Mouse (Mus musculus): ENCODE measurements at regions not wholly inside any gene's neighbourhood (a gene's known extent, or its start where the extent isn't known, plus 50 kb on each side); places are given as distances from the start of the nearest gene placed in this dataset.

DNA sequence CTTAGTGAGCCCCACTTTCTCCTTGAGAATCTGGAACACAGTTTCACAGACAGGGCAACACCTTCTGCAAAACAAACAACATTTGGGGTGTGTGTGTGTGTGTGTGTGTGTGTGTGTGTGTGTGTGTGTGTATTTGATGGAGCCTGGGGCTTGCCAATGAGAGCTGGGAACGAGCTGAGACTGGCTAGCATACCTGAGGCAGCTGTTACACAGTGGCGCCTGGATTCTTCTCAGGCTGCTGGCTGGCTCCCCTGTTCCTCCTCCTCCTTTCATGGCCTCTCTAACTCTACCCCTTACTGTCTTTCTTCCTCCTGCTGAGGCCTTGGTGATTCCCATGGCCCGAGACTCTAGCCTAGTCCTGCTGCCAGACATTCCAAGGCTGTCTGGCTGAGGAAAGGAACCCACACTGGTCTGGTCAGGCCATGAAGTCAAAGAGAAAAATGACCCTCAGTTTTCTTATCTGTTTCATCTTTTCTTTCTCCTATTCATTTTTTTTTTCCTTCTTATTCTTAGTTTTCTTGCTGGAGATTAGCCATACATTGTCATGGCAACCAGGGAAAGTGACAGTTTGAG is 79.6 kb upstream of the Sem1 start:
- H3K4me1 ChIP-seq (ENCODE audit: control insufficient read depth, insufficient read depth, low read length) = no peaks in the 10 kb centered on the region
- H3K36me3 ChIP-seq (ENCODE audit: control insufficient read depth, insufficient read depth, low read length) = no peaks in the 10 kb centered on the region
- ATAC-seq (ENCODE audit: low read depth) = no peak
- no peak overlapping the region for H3K9ac ChIP-seq (replicated peaks; ENCODE audit: low read depth, low read length)
- H3K27ac ChIP-seq (ENCODE audit: low read depth, low read length) = no peak overlapping the region
- H3K4me3 ChIP-seq (ENCODE audit: low read depth, low read length) = no peak overlapping the region
- no peaks in the 10 kb centered on the region for H3K27me3 ChIP-seq (ENCODE audit: control insufficient read depth, insufficient read depth, low read length)
- H3K4me2 ChIP-seq (ENCODE audit: low read depth, low read length) = no peak overlapping the region
- H3K9me3 ChIP-seq (ENCODE audit: control insufficient read depth, low read length) = no peaks in the 10 kb centered on the region
- 59% methylated on average over 3 of the region's 3 CpGs for WGBS

DNA sequence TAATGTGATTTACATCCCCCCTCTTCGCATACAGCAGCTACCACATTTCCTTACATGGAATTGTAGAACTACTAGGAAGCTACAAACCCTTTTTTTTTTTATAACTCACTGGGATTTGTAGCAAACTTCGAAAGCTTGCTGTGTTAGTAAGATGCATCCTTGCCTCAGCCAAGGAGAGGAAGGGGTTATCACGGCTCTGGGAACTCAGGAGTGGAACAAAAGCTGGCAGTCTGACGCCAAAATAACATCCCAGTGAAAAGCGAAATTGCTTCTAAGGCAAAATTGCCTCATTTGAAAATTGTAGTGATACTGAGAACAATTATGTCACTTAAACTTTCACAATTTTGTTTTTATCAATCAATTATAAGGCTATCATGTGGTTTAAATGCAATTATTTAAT is 81.6 kb upstream of the Sem1 start:
- Histone ChIP-seq H3K27ac (ENCODE audit: low read depth, low read length) (no peak overlapping the region), H3K9me3 (ENCODE audit: control insufficient read depth, low read length) (no peaks in the 10 kb centered on the region), H3K4me3 (ENCODE audit: low read depth, low read length) (no peak overlapping the region), H3K36me3 (ENCODE audit: control insufficient read depth, insufficient read depth, low read length) (no peaks in the 10 kb centered on the region), H3K27me3 (ENCODE audit: control insufficient read depth, insufficient read depth, low read length) (no peaks in the 10 kb centered on the region), H3K4me2 (ENCODE audit: low read depth, low read length) (no peak overlapping the region), H3K4me1 (ENCODE audit: control insufficient read depth, insufficient read depth, low read length) (no peaks in the 10 kb centered on the region), H3K9ac (replicated peaks; ENCODE audit: low read depth, low read length) (no peak overlapping the region)
- no peak for ATAC-seq (ENCODE audit: low read depth)
- WGBS = 54% methylated on average over 5 of the region's 5 CpGs

DNA sequence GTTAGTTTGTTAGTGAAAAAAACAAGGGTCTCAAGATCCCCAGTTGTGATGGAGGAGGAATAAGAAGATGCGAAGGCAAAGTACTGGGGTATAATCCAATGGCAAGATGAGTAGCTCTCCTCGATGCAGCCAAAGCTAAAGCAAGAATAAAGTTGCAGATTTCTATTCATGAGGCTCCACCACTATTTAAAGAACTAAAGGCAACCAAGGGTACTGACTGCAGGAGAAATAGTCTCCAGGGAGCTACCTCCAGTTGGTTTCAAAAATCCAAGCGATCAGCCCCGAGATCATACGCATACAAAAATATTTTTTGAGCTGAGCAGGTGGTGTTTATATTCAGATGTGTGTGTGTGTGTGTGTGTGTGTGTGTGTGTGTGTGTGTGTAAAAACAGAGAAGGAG is 88.3 kb upstream of the Sem1 start:
- no peak overlapping the region for H3K4me2 ChIP-seq (ENCODE audit: low read depth, low read length)
- H3K36me3 ChIP-seq (ENCODE audit: control insufficient read depth, insufficient read depth, low read length) = no peaks in the 10 kb centered on the region
- no peak overlapping the region for H3K4me3 ChIP-seq (ENCODE audit: low read depth, low read length)
- ATAC-seq (ENCODE audit: low read depth) = no peak
- H3K9me3 ChIP-seq (ENCODE audit: control insufficient read depth, low read length) = no peaks in the 10 kb centered on the region
- no peaks in the 10 kb centered on the region for H3K27me3 ChIP-seq (ENCODE audit: control insufficient read depth, insufficient read depth, low read length)
- no peaks in the 10 kb centered on the region for H3K4me1 ChIP-seq (ENCODE audit: control insufficient read depth, insufficient read depth, low read length)
- H3K9ac ChIP-seq (replicated peaks; ENCODE audit: low read depth, low read length) = no peak overlapping the region
- H3K27ac ChIP-seq (ENCODE audit: low read depth, low read length) = no peak overlapping the region
- 83% methylated on average over 5 of the region's 5 CpGs for WGBS

DNA sequence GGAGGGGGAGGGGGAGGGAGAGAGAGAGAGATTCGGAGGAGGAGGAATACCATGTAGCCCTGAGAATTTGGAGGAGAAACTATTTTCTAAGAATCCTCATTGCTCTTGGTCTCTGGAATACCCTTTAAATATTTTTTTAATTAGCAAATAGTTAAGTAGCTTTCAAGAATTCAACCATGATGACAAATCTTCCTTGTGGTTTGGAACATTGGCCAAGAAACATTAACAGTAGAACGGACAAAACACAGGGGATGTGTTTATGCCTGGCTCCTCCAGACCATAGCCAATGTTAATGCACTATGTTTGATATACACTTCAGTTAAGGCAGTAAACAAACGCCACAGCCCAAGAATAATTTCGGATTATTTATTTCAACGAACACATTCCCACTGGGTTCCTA is 110.8 kb upstream of the Sem1 start:
- H3K27ac ChIP-seq (ENCODE audit: low read depth, low read length) = no peak overlapping the region
- no peak overlapping the region for H3K4me3 ChIP-seq (ENCODE audit: low read depth, low read length)
- H3K4me1 ChIP-seq (ENCODE audit: control insufficient read depth, insufficient read depth, low read length) = no peaks in the 10 kb centered on the region
- H3K36me3 ChIP-seq (ENCODE audit: control insufficient read depth, insufficient read depth, low read length) = no peaks in the 10 kb centered on the region
- H3K27me3 ChIP-seq (ENCODE audit: control insufficient read depth, insufficient read depth, low read length) = no peaks in the 10 kb centered on the region
- H3K9ac ChIP-seq (replicated peaks; ENCODE audit: low read depth, low read length) = no peak overlapping the region
- 64% methylated on average over 5 of the region's 5 CpGs for WGBS
- 0 out of 2 replicates have a peak, but pooled peaks have one; percentile 31 for ATAC-seq (ENCODE audit: low read depth)
- no peaks in the 10 kb centered on the region for H3K9me3 ChIP-seq (ENCODE audit: control insufficient read depth, low read length)
- H3K4me2 ChIP-seq (ENCODE audit: low read depth, low read length) = no peak overlapping the region

DNA sequence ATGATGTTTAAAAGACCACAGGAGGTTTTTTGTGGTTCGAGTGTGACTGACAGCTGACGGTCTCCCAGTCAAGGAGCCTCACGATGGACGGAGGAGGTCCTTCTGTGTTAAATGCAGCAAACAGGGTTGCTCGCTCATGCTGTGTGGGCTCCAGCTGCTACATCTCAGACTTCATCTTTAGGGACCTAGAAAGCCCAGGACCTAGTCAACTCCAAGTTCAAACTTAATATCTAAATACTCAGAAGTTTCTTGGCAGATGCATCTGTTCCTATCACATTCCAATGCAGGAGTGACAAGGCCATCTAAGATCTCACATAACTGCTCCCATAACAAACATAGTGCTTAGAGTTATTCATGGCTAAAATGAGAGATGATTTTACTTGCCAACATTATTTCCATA is 111.7 kb upstream of the Sem1 start:
- 82% methylated on average over 5 of the region's 5 CpGs for WGBS
- no peaks in the 10 kb centered on the region for H3K27me3 ChIP-seq (ENCODE audit: control insufficient read depth, insufficient read depth, low read length)
- H3K4me3 ChIP-seq (ENCODE audit: low read depth, low read length) = no peak overlapping the region
- no peak for ATAC-seq (ENCODE audit: low read depth)
- H3K4me2 ChIP-seq (ENCODE audit: low read depth, low read length) = no peak overlapping the region
- no peaks in the 10 kb centered on the region for H3K4me1 ChIP-seq (ENCODE audit: control insufficient read depth, insufficient read depth, low read length)
- no peak overlapping the region for H3K9ac ChIP-seq (replicated peaks; ENCODE audit: low read depth, low read length)
- H3K36me3 ChIP-seq (ENCODE audit: control insufficient read depth, insufficient read depth, low read length) = no peaks in the 10 kb centered on the region
- H3K27ac ChIP-seq (ENCODE audit: low read depth, low read length) = no peak overlapping the region
- no peaks in the 10 kb centered on the region for H3K9me3 ChIP-seq (ENCODE audit: control insufficient read depth, low read length)

DNA sequence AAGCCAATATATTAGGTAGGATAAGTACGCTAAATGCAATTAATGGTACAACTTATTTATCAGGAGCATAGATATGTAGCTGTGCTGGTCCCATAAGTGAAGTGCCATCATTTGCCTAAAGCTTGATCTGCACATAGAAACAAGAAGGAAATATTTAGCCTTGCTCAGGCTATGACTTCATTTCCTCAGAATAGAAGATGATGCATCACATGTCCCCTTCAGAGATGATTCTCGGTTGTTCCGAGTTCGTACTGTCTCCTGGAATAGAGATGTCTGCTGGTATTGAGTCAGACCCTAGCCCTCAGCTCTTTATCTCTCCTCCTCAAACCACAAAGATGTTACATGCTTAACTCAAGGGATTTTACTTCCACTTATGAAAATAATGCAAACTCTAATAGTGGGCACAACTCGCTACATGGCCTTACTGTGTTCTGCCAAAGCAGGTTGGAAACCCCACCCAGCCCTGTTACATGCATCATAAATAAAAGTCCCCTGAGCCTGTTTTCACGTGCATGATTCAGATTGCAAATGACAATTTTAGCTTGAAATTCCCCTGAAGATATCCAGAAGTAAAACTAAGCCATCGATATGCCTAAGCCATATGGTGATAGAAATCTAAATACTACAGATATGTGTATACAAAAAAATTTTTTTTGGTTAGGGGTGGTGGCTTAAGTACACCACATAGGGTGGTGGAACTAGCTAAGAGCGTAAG is 113.8 kb upstream of the Sem1 start:
- Histone ChIP-seq H3K27me3 (ENCODE audit: control insufficient read depth, insufficient read depth, low read length) (no peaks in the 10 kb centered on the region), H3K9me3 (ENCODE audit: control insufficient read depth, low read length) (no peaks in the 10 kb centered on the region), H3K4me1 (ENCODE audit: control insufficient read depth, insufficient read depth, low read length) (no peaks in the 10 kb centered on the region), H3K27ac (ENCODE audit: low read depth, low read length) (no peak overlapping the region), H3K4me3 (ENCODE audit: low read depth, low read length) (no peak overlapping the region), H3K36me3 (ENCODE audit: control insufficient read depth, insufficient read depth, low read length) (no peaks in the 10 kb centered on the region), H3K9ac (replicated peaks; ENCODE audit: low read depth, low read length) (no peak overlapping the region), H3K4me2 (ENCODE audit: low read depth, low read length) (no peak overlapping the region)
- WGBS = 90% methylated on average over 8 of the region's 8 CpGs
- no peak for ATAC-seq (ENCODE audit: low read depth)

DNA sequence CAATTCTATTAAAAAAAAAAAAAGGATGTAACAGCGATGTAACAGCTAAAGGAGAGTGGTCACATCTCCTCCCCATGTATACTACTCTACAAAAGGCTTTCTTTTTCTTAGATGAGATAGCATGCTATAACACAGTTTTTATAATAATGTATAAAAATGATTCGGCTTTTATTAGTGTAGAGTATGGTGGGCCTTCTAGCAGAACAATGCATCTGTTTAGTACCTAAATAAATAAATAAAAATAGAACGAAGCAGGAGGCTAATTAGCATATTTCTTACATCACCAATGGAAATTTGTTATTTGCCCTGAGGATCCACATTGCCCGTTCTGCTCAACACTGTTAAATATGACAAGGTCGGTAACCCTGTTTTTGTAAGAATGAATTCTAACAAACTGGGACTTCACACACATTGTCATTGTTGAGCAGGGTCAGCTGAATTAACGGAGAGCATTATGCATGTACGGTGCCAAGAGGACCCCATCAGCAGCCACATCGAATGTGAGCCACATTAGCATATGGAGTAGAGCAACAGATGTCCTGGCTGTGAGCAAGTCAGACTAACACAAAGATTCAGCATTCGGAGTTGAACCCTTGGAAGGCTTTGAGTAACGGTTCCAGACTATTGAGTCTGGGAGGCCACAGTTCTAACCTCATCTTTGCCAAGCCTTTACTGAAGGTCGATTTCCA is 117.4 kb upstream of the Sem1 start:
- H3K4me3 ChIP-seq (ENCODE audit: low read depth, low read length) = no peak overlapping the region
- WGBS = 55% methylated on average over 11 of the region's 11 CpGs
- H3K27me3 ChIP-seq (ENCODE audit: control insufficient read depth, insufficient read depth, low read length) = no peaks in the 10 kb centered on the region
- peak; percentile 65; the same call in 1 of the 2 replicates for ATAC-seq (ENCODE audit: low read depth)
- no peaks in the 10 kb centered on the region for H3K36me3 ChIP-seq (ENCODE audit: control insufficient read depth, insufficient read depth, low read length)
- no peak overlapping the region for H3K4me2 ChIP-seq (ENCODE audit: low read depth, low read length)
- no peaks in the 10 kb centered on the region for H3K9me3 ChIP-seq (ENCODE audit: control insufficient read depth, low read length)
- H3K4me1 ChIP-seq (ENCODE audit: control insufficient read depth, insufficient read depth, low read length) = no peaks in the 10 kb centered on the region
- no peak overlapping the region for H3K27ac ChIP-seq (ENCODE audit: low read depth, low read length)
- H3K9ac ChIP-seq (replicated peaks; ENCODE audit: low read depth, low read length) = no peak overlapping the region

DNA sequence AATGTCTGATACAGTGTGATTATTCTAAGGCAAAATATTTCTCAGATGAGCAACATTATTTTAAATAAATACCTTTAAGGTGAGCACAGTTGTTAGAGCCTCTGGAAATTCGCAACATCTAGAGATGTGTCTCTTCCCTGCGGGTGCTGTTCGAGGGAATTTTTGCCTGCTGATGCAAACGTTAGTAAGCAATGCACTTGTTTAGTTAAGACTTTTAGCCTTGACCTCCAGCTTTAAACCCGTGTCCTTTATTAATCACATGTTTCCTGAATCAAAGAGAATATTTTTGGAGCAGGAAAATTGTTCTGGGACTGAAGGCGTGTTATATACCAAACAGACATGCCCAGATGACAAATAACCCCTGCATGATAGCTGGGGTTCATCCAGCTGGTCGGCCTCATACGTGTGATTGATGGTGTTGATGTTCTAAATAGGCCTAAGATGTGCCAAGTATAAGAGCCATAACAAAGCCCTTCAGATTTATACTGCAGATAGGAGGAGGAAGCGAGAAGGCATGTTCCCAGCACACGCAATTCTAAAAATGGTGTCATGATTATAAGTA is 119.0 kb upstream of the Sem1 start:
- Histone ChIP-seq H3K4me2 (ENCODE audit: low read depth, low read length) (no peak overlapping the region), H3K9me3 (ENCODE audit: control insufficient read depth, low read length) (no peaks in the 10 kb centered on the region), H3K36me3 (ENCODE audit: control insufficient read depth, insufficient read depth, low read length) (no peaks in the 10 kb centered on the region), H3K27ac (ENCODE audit: low read depth, low read length) (no peak overlapping the region), H3K4me3 (ENCODE audit: low read depth, low read length) (no peak overlapping the region), H3K9ac (replicated peaks; ENCODE audit: low read depth, low read length) (no peak overlapping the region), H3K27me3 (ENCODE audit: control insufficient read depth, insufficient read depth, low read length) (no peaks in the 10 kb centered on the region), H3K4me1 (ENCODE audit: control insufficient read depth, insufficient read depth, low read length) (no peaks in the 10 kb centered on the region)
- ATAC-seq (ENCODE audit: low read depth) = no peak
- 73% methylated on average over 10 of the region's 10 CpGs for WGBS

DNA sequence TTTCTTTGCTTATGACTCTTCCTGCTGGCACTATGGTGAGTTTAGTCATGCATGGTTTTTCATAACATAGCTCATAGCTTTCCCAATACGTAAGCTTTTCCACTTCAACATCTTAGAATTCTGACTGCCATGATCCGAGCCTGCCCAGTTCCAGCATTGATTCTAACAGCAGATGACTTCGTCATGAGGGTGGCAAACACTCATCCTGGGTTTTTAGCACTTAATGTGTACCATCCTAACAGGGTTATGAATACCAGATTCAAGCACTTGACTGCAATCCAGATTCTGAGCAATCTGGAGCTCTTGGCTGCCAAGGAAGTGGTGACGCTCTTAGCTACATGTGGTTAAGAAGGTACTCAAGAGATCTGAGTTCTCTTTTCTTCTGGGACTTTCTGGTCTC is 128.3 kb upstream of the Sem1 start:
- Histone ChIP-seq H3K36me3 (ENCODE audit: control insufficient read depth, insufficient read depth, low read length) (no peaks in the 10 kb centered on the region), H3K4me2 (ENCODE audit: low read depth, low read length) (no peak overlapping the region), H3K9ac (replicated peaks; ENCODE audit: low read depth, low read length) (no peak overlapping the region), H3K27ac (ENCODE audit: low read depth, low read length) (no peak overlapping the region), H3K4me1 (ENCODE audit: control insufficient read depth, insufficient read depth, low read length) (no peaks in the 10 kb centered on the region), H3K4me3 (ENCODE audit: low read depth, low read length) (no peak overlapping the region), H3K9me3 (ENCODE audit: control insufficient read depth, low read length) (no peaks in the 10 kb centered on the region), H3K27me3 (ENCODE audit: control insufficient read depth, insufficient read depth, low read length) (no peaks in the 10 kb centered on the region)
- ATAC-seq (ENCODE audit: low read depth) = no peak
- WGBS = 94% methylated on average over 4 of the region's 4 CpGs
